Mouse (Mus musculus): ENCODE data around the gene Cct8. TPM values are rescaled to one million over a fixed set of nuclear protein-coding genes. Genes with fewer than 3 reads are reported as not detected.

Gene Cct8
- polyA plus RNA-seq, 1 experiment from 2014 or later: 375 TPM

DNA sequence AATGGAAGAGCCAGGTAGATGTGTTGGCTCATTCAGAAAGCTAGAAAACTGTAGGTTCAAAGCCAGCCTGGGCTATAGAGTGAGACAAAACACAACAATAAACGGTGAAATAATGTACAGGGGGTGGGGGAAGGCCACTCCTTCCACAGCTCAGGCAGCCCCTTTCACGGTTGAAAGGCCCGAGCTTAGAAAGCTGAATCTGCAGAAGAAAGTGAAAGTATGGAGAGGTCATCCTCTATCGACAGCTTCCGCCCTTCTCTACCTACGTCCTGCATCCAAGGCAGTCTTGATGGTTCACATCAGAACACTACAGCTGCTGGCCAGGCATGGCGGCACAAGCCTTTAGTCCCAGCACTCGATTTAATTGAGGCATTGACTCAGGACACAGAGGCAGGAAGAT is 57.0 kb downstream of the Cct8 start:
- H3K27me3 ChIP-seq (ENCODE audit: control insufficient read depth, insufficient read depth, low read depth, low read length): no peaks in the 10 kb centered on the region
- peaks cover 18% of the 10 kb centered on the region for H3K4me1 ChIP-seq (replicated peaks; ENCODE audit: control insufficient read depth, insufficient read depth, low read length)
- H3K4me3 ChIP-seq (ENCODE audit: low read length): no peak overlapping the region
- H3K9ac ChIP-seq (ENCODE audit: low read length): no peak overlapping the region
- WGBS: 86% methylated on average over 8 of the region's 8 CpGs
- no peaks in the 10 kb centered on the region for H3K9me3 ChIP-seq (ENCODE audit: control insufficient read depth, low read length)
- H3K27ac ChIP-seq (ENCODE audit: low read length): no peak overlapping the region
- no peak overlapping the region for H3K4me2 ChIP-seq (ENCODE audit: low read depth, low read length)
- no peak for ATAC-seq (ENCODE audit: low read depth)
- no peaks in the 10 kb centered on the region for H3K36me3 ChIP-seq (ENCODE audit: control insufficient read depth, insufficient read depth, low read length)

DNA sequence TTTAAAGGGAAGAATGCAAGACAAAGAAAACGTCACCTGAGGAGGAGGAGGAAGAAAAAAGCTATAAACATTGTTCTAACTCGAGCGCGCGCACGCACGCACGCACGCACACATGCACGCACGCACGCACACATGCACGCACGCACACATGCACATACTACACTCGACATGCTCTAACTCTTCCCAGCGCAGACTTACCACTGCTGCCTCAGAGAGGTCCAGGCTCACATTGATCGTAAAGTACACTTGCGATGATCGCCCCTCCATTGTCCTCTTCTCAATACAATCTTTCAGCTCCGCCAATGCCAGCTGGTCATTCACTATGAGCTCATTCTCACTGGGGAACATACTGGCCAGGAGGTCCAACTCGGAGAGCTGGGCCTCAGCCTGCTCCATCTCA is 58.6 kb downstream of the Cct8 start:
- no peaks in the 10 kb centered on the region for H3K9me3 ChIP-seq (ENCODE audit: control insufficient read depth, low read length)
- 90% methylated on average over 21 of the region's 21 CpGs for WGBS
- H3K9ac ChIP-seq (ENCODE audit: low read length): no peak overlapping the region
- H3K27me3 ChIP-seq (ENCODE audit: control insufficient read depth, insufficient read depth, low read depth, low read length): no peaks in the 10 kb centered on the region
- ATAC-seq (ENCODE audit: low read depth): no peak
- H3K4me1 ChIP-seq (replicated peaks; ENCODE audit: control insufficient read depth, insufficient read depth, low read length): peaks cover 15% of the 10 kb centered on the region
- no peak overlapping the region for H3K4me3 ChIP-seq (ENCODE audit: low read length)
- no peak overlapping the region for H3K27ac ChIP-seq (ENCODE audit: low read length)
- no peak overlapping the region for H3K4me2 ChIP-seq (ENCODE audit: low read depth, low read length)
- H3K36me3 ChIP-seq (ENCODE audit: control insufficient read depth, insufficient read depth, low read length): no peaks in the 10 kb centered on the region

DNA sequence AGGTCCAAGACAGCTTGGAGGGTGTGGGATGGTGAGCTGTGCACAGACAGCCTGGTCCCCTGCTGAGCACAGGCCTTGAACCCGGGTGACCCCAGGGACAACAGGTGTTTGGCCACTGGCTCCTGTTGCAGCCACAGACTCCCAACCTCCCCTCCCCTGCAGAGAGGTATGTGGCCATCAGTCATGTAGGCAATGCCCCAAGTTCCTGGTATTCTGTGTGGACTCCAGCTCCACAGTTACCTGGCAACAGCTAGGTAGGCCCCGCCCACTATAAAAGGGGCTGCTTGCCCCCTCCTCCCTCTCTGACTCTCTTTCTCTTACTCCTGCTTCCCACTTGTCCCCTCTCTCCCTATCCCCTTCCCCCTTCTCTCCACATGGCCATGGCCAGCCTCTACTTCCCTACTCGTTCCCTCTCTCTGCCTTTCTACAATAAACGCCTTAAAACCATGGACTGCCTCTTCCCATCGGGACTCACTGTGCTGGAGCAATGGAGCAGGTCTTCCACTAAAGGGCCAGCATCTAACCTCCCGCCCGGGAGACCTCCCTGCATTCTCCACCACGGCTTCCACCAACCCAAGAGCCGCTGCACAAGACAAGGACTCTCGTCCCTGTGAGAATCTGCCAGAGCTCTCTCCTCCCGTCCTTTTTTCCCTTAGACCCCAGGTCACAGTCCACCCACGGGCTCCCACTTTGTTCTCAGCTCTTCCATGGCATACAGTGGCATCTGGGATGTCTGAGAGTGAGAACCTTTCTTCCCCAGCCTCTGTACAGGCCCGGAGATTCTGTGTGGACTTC is 60.1 kb downstream of the Cct8 start:
- no peak overlapping the region for H3K4me3 ChIP-seq (ENCODE audit: low read length)
- H3K9ac ChIP-seq (ENCODE audit: low read length): no peak overlapping the region
- 76% methylated on average over 13 of the region's 13 CpGs for WGBS
- no peak overlapping the region for H3K27ac ChIP-seq (ENCODE audit: low read length)
- peaks cover 6% of the 10 kb centered on the region; the same call in 1 of the 2 replicates for H3K4me1 ChIP-seq (replicated peaks; ENCODE audit: control insufficient read depth, insufficient read depth, low read length)
- H3K27me3 ChIP-seq (ENCODE audit: control insufficient read depth, insufficient read depth, low read depth, low read length): no peaks in the 10 kb centered on the region
- no peaks in the 10 kb centered on the region for H3K36me3 ChIP-seq (ENCODE audit: control insufficient read depth, insufficient read depth, low read length)
- H3K4me2 ChIP-seq (ENCODE audit: low read depth, low read length): no peak overlapping the region
- ATAC-seq (ENCODE audit: low read depth): no peak
- H3K9me3 ChIP-seq (ENCODE audit: control insufficient read depth, low read length): no peaks in the 10 kb centered on the region

DNA sequence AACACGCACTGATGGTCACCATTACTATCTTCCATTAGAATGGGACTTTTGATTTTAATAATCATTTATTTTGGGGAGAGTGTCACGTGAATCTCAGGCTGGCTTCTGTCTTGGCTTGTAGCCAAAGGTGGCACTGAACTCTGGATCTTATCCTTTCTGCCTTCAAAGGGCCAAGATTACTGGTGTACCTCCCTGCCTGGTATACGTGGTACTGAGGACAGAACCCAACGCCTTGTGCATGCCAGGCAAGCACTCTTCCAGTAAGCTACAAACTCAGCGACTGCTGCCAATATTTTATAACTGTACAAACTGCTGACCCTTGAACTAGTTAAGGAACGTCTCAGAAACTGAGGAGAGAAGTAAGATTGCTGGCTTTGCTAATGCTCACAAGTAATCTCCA is 60.7 kb downstream of the Cct8 start:
- Histone ChIP-seq H3K27me3 (ENCODE audit: control insufficient read depth, insufficient read depth, low read depth, low read length) (no peaks in the 10 kb centered on the region), H3K4me1 (replicated peaks; ENCODE audit: control insufficient read depth, insufficient read depth, low read length) (peaks cover 6% of the 10 kb centered on the region; the same call in 1 of the 2 replicates), H3K9ac (ENCODE audit: low read length) (no peak overlapping the region), H3K9me3 (ENCODE audit: control insufficient read depth, low read length) (no peaks in the 10 kb centered on the region), H3K36me3 (ENCODE audit: control insufficient read depth, insufficient read depth, low read length) (no peaks in the 10 kb centered on the region), H3K27ac (ENCODE audit: low read length) (no peak overlapping the region), H3K4me2 (ENCODE audit: low read depth, low read length) (no peak overlapping the region), H3K4me3 (ENCODE audit: low read length) (no peak overlapping the region)
- no peak for ATAC-seq (ENCODE audit: low read depth)
- WGBS: 70% methylated on average over 6 of the region's 6 CpGs

DNA sequence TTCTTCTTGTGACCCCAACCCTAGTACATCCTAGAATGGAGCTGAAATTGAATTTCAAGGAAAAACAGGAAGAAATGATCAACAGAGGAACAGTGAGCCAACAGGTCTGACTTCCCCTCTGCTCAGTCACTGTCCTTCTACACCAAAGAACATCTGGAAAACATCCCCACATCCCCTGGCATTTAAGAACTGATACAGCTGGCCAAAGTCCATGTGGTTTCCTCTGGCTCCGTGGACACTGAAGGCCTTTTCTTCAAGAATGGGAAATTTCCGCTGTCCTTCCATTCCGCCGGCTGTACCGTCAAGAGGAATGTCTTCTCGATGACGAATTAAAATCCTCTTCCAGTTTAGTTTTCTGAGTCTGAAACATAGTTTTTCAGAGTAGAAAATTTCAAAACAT is 61.4 kb downstream of the Cct8 start:
- Histone ChIP-seq H3K9me3 (ENCODE audit: control insufficient read depth, low read length) (no peaks in the 10 kb centered on the region), H3K4me2 (ENCODE audit: low read depth, low read length) (no peak overlapping the region), H3K36me3 (ENCODE audit: control insufficient read depth, insufficient read depth, low read length) (no peaks in the 10 kb centered on the region), H3K4me1 (replicated peaks; ENCODE audit: control insufficient read depth, insufficient read depth, low read length) (peaks cover 2% of the 10 kb centered on the region; the same call in 1 of the 2 replicates), H3K27me3 (ENCODE audit: control insufficient read depth, insufficient read depth, low read depth, low read length) (no peaks in the 10 kb centered on the region), H3K4me3 (ENCODE audit: low read length) (no peak overlapping the region), H3K27ac (ENCODE audit: low read length) (no peak overlapping the region), H3K9ac (ENCODE audit: low read length) (no peak overlapping the region)
- 82% methylated on average over 7 of the region's 7 CpGs for WGBS
- no peak for ATAC-seq (ENCODE audit: low read depth)

Other genes starting within 250 kb of the Cct8 start
- gene N6amt1, start 141.7 kb downstream of the Cct8 start, polyA plus RNA-seq (2015; fragmentation: Nextera tagmentation; extraction: Ambion mirVana): 20.7 and 23.6 TPM in 2 replicates
- gene Ltn1, start 63.3 kb downstream of the Cct8 start, polyA plus RNA-seq (2015; fragmentation: Nextera tagmentation; extraction: Ambion mirVana): 28.9 and 30.0 TPM in 2 replicates
- gene Rwdd2b, start 55.3 kb downstream of the Cct8 start, polyA plus RNA-seq (2015; fragmentation: Nextera tagmentation; extraction: Ambion mirVana): 10.7 and 11.6 TPM in 2 replicates
- gene Usp16, start 41.2 kb downstream of the Cct8 start, polyA plus RNA-seq (2015; fragmentation: Nextera tagmentation; extraction: Ambion mirVana): 39.5 and 40.3 TPM in 2 replicates
- 0.70 and 0.82 TPM in 2 replicates for gene Map3k7cl, start 57.5 kb upstream of the Cct8 start, polyA plus RNA-seq (2015; fragmentation: Nextera tagmentation; extraction: Ambion mirVana)
- gene Bach1, start 203.1 kb upstream of the Cct8 start, polyA plus RNA-seq (2015; fragmentation: Nextera tagmentation; extraction: Ambion mirVana): 7.8 and 8.8 TPM in 2 replicates